Mouse (Mus musculus) lung, postnatal 4 days (tissue): Measurements from ENCODE around the gene Dennd4b.
"Not testable (repeated sequence)": the region's sequence is repeated elsewhere in the genome, so short reads cannot be mapped to it uniquely, and the experiment has no call there.

Experiments used
- DNase-seq, 2 experiments: peaks; one replicate each; pipeline ENCODE4 v3.0.0; 2021

Gene Dennd4b

DNA sequence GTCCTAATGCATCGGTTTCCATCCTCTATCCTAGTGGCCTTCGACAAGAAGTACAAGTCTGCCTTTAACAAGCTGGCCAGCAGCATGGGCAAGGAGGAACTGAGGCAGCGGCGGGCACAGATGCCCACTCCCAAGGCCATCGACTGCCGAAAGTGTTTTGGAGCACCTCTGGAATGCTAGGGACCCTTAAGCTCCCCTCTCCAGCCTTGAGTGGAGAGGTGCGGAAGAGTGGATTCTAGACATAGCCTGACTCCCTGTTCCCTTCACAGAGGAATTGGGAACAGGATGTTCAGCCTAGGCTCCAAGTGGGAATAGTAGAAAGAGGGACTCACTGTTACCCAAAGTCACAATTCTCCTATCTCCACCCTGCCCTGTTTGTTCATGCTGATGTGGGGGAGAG, 14.8 kb downstream of the Dennd4b start:
- no peak for DNase-seq

DNA sequence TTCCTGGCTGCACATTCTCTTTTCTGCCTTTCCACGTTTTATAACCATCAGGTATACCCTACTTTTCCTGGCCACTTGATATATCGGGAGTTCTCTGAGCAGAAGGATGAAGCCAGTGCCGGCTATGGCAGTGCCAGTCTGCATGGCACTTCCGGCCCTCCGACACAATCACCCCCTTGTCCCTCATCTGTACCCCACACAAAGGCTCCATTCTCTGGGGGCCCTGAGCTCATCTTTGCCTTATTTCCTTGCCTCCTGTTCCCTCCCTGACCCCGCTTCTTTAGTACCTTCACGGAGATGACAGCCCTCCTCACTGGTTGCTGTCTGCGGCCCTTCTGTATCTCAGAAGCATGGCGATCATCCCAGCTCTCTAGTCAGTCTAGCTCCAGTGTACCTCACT, 15.7 kb downstream of the Dennd4b start:
- no peak for DNase-seq

DNA sequence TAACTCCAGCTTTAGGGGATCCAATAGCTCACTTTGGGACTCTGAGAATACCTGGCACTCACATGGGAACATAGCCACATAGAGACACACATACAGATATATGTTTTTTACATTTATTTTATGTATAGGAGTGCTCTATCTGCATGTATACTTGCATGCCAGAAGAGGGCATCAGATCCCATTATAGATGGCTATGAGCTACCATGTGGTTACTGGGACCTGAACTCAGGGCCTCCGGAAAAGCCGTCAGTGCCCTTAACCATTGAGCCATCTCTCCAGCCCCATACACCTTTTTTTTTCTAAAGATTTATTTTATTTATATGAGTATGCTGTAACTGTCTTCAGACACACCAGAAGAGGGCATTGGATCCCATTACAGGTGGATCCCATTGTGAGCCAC, 19.2 kb downstream of the Dennd4b start:
- no peak for DNase-seq

DNA sequence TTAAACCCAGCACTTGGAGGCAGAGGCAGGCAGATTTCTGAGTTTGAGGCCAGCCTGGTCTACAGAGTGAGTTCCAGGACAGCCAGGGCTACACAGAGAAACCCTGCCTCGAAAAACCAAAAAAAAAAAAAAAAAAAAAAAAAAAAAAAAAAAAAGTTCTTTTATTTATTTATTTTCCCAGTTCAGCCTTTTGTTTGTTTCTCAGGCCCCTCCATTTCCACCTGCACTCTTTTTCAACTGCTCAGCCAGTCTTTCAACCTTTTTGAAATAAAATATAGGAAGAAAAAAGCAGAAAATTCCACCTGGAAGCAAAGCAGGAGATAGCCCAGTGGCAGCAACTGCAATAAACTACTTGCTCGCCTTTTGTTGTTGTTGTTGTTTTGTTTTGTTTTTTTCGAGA, 24.4 kb downstream of the Dennd4b start:
- not testable (repeated sequence) for DNase-seq

DNA sequence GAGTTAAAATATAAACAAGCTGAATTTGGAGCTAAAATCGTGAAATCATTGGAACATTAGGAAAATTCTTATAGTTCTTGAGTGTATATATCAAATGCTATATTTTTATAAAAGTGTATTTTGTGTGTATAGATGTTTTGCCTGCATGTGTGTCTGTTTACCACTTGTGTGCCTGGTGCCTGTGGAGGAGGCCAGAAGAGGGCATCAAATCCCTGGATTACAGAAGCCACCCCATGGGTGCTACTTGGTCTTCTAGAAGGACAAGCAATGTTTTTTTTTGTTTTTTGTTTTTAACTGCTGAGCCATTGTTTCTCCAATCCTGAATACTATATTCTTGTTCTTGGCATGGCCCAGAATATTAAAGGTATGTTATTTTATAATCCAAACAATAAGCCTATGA, 25.6 kb downstream of the Dennd4b start:
- no peak for DNase-seq

DNA sequence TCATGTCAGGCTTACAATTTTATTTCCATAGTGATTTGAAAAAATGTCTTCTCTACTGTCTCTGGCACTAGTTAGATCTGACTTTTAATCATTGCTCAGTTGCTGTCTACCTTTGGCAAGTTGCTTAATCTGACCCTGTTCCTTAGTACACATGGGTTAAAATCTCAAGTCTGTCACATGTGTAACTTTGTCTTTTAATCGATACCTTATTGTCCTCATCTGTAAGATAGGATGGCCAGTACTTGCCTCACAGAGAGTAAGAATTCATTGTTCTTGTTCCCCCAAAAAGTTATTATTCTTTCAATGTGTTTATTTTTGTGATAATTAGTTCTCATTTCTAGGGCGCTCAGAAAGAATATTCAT, 27.0 kb downstream of the Dennd4b start:
- no peak for DNase-seq

DNA sequence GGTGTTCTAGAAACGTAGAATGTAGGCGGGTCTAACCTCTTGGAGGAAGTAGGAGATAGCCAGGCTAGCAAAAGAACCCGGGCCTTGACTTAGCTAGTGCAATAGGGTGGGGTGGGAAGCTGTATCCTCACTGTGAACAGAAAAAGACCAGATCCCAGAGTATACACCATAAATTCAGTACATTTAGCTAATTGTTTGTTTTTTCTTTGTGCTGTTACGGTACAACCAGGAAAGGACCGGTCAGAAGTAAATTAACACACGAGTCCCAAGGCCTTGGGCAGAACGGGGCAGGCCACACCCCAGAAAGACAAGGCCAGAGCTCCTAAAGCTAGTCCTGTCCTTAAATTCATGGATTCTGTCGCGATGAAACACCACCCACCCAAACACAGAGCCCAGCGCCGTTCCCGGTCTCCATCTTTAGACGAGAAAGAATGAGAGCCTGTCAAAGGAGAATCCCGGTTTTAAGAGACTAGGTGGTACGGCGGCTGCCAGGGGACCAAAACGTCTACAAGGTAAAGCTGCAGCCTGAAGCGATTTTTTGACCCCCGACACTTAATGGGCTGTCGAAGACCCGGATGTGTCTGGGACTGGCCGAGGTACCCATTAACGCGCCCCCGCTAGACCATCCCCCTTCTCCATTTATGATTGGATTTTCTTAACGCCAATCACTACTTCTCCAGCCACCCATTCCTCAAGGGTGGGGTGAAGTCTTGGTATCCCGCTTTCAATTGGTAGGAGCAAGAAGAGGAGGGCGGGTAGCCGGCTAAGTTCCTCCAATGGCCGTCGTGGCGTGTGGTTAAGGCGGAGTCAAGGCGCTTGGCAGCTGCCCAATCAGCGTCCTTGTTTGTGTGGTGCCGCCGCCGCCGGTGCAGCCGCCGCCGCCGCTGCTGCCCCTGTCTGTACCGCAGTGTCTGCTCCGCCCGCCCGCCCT, 27.6 kb downstream of the Dennd4b start, which contains the start of gene Gatad2b:
TSS of gene Gatad2b (plus strand) at position 834 of the 931 bp plus-strand sequence.
- peak; percentile 99 for DNase-seq

DNA sequence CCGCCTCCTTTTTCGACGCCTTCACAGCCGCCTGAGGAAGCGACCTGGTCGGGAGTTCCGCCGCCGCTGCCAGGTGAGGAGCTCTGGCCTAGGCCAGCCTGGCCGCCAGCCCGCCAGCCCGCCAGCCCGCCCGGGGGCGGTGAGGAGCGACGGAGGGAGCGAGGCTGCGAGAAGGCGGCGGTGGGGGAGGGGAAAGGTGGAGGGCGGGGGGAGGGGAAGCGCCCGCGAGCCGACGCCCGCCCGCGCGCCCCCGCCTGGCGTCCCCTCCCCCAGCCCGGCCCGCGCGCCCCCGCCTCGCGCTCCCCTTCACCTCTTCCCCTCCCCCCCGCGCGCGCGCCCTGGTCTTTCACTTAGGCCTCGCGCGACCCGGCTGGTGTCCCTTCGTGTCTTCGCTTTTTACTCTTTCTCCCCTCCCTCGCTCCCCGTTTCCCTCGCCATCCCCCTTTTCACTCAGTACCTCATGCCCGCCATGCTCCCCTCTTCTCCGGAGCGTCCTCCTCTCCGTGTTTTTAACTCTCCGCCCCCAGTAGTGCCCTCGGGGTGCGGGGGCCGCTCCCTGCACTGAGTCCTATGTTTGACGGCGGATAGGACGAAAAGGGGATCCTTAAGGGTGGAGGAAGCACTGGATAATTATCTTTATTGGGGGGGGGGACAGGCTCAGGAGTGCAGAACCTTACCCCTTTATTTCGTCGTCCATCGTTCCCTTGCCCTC, 28.5 kb downstream of the Dennd4b start:
- DNase-seq, result peak in 1 of 2 experiments; percentile 74

DNA sequence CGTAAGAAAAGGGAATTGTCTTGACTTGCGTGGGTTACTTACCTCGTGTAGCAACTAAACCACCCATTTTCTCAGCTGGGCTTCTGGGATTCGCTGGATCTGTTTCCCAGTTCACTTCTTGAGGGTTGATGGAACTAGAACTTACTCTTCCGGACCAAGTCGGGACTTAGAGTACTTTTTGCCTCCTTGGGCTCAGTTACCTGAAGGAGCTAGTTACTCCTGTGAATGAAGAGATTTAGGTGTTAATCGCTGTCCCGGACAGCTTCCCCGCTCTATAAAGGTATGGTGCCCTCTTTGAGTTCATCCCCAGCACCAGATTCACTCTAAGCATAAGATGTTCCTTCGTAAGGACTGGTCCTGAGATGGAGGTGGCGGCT, 29.1 kb downstream of the Dennd4b start:
- DNase-seq, result no peak

DNA sequence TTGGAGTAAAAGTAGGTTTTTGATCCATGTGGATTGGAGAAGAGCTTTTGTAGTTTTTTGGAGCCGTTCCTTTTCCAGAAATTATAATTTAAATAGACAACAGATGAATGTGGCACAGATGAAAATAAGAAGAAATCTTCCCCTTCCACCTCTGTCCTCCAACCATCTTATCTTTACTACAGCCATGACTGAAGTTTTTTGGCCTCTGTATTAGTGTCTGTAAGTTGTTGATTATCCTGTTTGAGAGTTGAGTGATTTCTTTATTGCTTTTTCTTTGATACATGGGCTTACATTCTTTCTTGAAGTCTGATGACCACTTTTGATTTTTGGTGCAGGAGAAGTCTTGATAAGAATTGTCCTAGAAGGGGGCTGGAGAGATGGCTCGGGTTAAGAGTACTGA, 29.7 kb downstream of the Dennd4b start:
- no peak for DNase-seq

DNA sequence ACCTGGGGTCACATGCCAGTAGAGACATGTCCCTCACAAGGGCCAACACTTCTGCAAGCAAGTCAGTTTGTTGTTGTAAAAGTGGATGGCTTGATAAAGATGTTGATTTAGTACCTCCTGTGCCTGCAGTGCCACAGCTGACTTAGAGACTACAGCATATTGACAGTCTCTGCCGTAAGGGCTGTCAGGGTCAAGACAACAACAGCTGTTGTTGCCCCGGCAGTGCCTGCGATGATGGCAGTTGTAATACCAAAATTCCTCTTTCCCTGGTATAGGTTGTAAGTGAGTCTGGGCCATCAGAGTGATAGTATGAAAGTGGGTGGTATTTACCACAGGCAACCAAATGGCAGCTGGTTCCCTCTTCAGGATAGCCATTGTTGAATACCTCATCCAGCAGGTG, 40.8 kb downstream of the Dennd4b start:
- DNase-seq, result no peak

DNA sequence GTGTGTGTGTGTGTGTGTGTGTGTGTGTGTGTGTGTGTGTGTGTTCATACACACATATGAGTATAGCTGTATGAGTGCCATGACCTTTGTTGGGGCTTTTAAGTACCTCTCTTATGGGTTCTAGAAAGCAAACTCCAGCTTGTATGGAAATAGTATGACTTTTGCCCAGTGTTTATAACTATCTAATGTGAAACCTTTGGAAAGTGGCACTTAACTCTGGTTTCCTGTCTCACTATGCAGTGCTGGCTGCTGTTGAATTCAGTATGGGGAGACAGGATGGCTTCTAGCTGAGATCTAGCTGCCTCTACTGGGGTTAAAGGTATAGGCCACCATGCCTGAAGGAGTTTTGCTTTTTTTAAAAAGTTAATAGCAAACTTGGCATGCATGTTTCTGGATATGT, 44.6 kb downstream of the Dennd4b start:
- DNase-seq, result no peak

DNA sequence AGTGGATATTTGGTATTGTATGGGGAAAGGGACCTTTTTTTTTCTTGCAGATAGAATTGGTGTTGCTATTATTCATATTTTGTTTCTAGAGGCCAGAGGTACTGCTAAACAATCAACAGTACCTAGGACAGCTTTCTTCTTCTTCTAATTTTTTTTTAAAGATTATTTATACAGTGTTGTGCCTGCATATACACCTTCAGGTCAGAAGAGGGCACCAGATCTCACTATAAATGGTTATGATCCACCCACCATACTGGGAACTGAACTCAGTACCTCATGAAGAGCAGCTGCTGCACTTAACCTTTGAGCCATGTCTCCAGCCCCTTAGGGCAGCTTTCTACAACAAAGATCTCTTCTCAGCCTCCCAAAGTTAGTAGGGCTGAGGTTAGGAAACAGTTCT, 48.4 kb downstream of the Dennd4b start:
- DNase-seq, result no peak

DNA sequence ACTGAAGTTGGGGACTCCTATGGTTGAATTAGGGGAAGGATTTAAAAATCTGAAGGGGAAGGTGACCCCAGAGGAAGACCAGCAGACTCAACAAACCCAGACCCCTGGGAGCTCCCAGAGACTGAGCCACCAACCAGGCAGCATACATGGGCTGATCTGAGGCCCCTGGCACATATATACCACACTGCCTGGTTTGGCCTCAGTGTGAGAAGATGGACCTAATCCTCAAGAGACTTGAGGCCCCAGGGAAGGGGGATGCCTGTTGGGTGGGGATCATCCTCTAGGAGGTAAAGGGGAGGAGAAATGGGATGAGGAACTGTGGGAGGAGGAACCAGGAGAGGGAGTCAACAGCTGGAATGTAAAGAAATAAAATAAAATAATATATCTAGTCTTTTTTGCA, 49.3 kb downstream of the Dennd4b start:
- DNase-seq, result no peak

DNA sequence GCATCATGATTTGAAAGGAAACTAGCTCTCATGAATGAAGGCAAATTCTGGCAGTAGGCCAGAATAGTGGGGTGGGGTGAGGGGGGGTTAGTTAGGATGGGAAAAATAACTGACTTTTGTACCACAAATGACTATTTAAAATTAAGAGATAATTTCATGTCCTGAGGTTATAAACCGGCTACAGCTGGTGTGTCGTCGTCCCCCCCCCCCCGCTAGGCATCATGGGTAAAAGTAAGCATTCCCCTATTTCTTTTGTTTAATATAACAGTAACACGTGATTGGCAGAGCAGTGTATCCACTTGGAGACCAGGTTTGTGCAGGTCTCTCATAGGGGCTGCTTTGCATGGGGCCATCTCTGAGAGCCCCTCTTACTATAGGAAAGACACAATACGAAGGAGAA, 57.3 kb downstream of the Dennd4b start:
- DNase-seq, result peak in 1 of 2 experiments; percentile 17

DNA sequence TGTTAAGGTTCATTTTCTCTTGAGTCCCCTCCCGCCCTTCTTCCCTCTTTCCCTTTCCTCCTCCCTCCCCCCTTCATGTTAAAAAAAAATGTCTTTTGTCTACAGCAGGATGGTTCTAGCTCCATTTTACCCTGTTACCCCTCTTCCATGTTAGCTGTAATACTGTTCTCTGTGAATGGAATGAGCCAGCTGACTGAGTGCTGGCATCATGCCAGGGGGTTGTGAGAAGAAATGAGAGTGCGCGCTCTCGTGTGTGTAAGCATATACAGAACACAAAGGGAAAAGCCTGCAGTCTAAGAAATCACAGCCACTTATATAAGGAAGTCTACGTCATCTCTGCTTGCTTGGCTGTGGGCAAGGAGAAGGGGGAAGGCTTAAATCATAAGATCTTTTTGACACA, 58.1 kb downstream of the Dennd4b start:
- peak; percentile 86 to 88 for DNase-seq
